Mouse (Mus musculus): Measurements from ENCODE around the gene Urgcp. TPM values are rescaled to one million over a fixed set of nuclear protein-coding genes. Genes with fewer than 3 reads are reported as not detected.

Urgcp gene
- polyA plus RNA-seq, 1 experiment from 2014 or later = 33.8 TPM

DNA sequence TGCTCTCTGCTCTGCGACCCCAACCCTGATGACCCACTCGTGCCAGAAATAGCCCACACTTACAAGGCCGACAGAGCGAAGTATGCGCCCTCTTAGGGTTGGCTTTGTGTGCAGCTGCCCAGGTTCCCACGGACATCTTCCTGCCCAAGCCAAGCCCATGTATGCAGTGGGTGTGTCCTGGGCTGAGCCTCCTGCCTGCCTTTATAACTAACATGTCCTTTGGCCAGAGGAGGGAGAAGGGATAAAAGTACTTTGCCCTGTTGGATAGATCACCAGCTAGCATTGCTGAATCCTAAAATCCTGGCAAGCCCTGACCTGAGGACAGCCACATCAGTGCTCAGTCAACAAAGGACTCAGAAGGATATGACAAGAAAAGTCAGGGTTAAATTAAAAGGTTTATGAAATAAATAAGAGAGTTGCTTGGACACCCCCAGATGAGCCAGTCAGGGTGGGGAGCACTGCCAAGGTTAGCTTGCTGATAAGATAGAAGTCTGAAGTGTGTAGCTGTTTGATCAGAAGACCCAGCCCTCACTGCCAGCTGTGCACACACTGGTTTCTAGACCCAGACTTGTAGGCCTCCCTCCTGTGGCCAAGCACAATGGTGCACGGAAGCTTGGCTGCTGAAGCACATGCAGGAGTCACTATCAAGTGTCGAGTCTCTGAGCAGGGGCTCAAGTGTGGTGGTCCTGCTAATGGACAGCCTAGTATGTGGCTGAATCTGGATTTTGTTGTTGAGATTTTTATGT is 20.2 kb upstream of the Urgcp start:
- 0 out of 2 replicates have a peak, but pooled peaks have one; percentile 41 for ATAC-seq (ENCODE audit: insufficient number of reproducible peaks, low FRiP score)
- Histone ChIP-seq H3K27ac (ENCODE audit: poor library complexity, severe bottlenecking) (no peak overlapping the region), H3K27me3 (replicated peaks) (no peaks in the 10 kb centered on the region), H3K9me3 (replicated peaks) (no peaks in the 10 kb centered on the region), H3K4me1 (replicated peaks) (peaks cover 7% of the 10 kb centered on the region; the same call in 1 of the 2 replicates), H3K4me2 (no peak overlapping the region), H3K4me3 (no peak overlapping the region), H3K9ac (no peak overlapping the region), H3K36me3 (peaks cover 14% of the 10 kb centered on the region; the same call in 1 of the 2 replicates)
- 41% methylated on average over 8 of the region's 8 CpGs for WGBS

DNA sequence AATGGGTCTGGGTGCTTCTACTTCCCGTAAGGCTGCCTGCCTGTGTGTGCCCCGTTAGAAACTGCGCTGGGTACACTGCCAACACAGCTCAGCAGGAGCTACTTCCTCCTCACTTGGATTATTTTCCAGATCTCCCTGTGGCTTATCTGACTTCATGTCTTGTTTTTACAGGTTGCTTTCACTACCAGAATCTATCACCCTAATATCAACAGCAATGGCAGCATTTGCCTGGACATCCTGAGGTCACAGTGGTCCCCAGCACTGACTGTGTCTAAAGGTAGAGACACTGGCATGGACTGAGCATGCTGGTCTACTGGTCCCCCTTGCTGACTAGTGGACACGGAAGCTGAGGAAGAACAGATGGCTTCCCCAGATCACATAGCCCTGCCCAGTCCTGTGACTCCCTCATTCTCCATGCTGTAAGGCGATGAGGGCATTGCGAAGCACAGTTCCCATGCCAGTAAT is 17.9 kb upstream of the Urgcp start:
- Histone ChIP-seq H3K4me1 (replicated peaks) (peaks cover 3% of the 10 kb centered on the region; the same call in 1 of the 2 replicates), H3K4me2 (no peak overlapping the region), H3K9me3 (replicated peaks) (no peaks in the 10 kb centered on the region), H3K9ac (no peak overlapping the region), H3K27ac (ENCODE audit: poor library complexity, severe bottlenecking) (no peak overlapping the region), H3K4me3 (no peak overlapping the region), H3K27me3 (replicated peaks) (no peaks in the 10 kb centered on the region), H3K36me3 (peaks cover 14% of the 10 kb centered on the region; the same call in 1 of the 2 replicates)
- peak; percentile 38; the same call in 1 of the 2 replicates for ATAC-seq (ENCODE audit: insufficient number of reproducible peaks, low FRiP score)
- WGBS = 77% methylated on average over 6 of the region's 6 CpGs

DNA sequence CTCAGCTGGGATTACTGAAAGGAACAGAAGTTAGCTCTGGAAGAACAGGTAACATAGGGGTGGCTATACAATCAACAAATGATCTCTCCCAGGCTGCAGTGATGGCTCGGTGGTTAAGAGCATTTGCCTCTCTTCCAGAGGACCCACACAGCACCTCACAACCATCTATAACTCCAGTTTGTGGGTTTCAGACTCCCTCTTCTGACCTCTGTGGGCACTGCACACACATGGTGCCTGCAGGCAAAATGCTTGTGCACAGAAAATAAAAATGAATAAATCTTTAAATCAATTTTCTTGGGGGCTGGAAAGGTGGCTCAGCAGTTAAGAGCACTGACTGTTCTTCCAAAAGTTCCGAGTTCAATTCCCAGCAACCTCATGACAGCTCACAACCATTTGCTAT is 16.3 kb upstream of the Urgcp start:
- no peak overlapping the region for H3K9ac ChIP-seq
- no peaks in the 10 kb centered on the region for H3K27me3 ChIP-seq (replicated peaks)
- H3K9me3 ChIP-seq (replicated peaks) = 0 out of 2 replicates have a peak, but pooled peaks cover 2% of the 10 kb centered on the region
- H3K4me1 ChIP-seq (replicated peaks) = peaks cover 3% of the 10 kb centered on the region; the same call in 1 of the 2 replicates
- H3K36me3 ChIP-seq = peaks cover 13% of the 10 kb centered on the region; the same call in 1 of the 2 replicates
- no peak overlapping the region for H3K4me2 ChIP-seq
- ATAC-seq (ENCODE audit: insufficient number of reproducible peaks, low FRiP score) = no peak
- WGBS = 66% methylated on average over 2 of the region's 2 CpGs
- H3K27ac ChIP-seq (ENCODE audit: poor library complexity, severe bottlenecking) = no peak overlapping the region
- H3K4me3 ChIP-seq = no peak overlapping the region

DNA sequence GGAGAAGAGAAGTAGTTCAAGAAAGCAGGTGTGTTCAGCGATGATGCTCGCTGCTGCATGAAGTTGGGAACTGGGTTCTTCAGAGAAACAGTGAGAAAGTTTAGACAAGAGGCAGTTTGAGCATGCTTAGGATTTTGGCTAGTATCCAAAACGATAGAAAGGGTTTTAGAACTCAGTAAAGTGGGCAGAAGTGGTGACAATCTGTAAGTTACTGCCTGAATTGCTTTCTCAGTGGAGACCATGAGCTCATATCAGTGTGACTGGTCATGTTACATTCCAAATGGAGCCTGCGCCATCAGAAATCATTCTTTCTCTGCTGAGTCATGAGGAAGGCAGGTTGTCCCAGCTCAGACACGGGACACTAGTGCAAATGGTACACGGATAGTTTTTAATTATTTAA is 3.8 kb upstream of the Urgcp start:
- no peak for ATAC-seq (ENCODE audit: insufficient number of reproducible peaks, low FRiP score)
- Histone ChIP-seq H3K9me3 (replicated peaks) (peaks cover 4% of the 10 kb centered on the region; the same call in 1 of the 2 replicates), H3K9ac (no peak overlapping the region), H3K27ac (ENCODE audit: poor library complexity, severe bottlenecking) (no peak overlapping the region), H3K4me1 (replicated peaks) (peaks cover 6% of the 10 kb centered on the region), H3K36me3 (peaks cover 26% of the 10 kb centered on the region), H3K4me3 (no peak overlapping the region), H3K27me3 (replicated peaks) (no peaks in the 10 kb centered on the region), H3K4me2 (no peak overlapping the region)
- WGBS = 80% methylated on average over 6 of the region's 6 CpGs

DNA sequence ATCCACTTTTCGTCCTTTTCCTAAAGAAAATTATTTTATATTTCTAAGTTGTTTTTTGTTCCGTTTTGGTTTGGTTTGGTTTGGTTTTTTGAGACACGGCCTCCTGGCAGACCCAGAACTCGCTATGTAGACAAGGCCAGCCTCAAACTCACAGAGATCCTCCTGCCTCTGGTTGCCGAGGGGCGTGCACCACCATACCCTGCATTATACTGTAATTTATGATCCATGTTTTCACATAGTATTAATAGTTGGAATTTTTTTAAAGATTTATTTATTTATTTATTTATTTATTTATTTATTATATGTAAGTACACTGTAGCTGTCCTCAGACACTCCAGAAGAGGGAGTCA is 432 bp upstream of the Urgcp start:
- Histone ChIP-seq H3K4me1 (replicated peaks) (peaks cover 13% of the 10 kb centered on the region), H3K36me3 (peaks cover 8% of the 10 kb centered on the region), H3K9ac (peak overlapping the region; percentile 97), H3K4me2 (peak overlapping the region; percentile 85), H3K9me3 (replicated peaks) (no peaks in the 10 kb centered on the region), H3K4me3 (peak overlapping the region; percentile 81), H3K27me3 (replicated peaks) (no peaks in the 10 kb centered on the region), H3K27ac (ENCODE audit: poor library complexity, severe bottlenecking) (peak overlapping the region; percentile 95; the same call in 1 of the 2 replicates)
- ATAC-seq (ENCODE audit: insufficient number of reproducible peaks, low FRiP score) = no peak
- 16% methylated on average over 6 of the region's 6 CpGs for WGBS

DNA sequence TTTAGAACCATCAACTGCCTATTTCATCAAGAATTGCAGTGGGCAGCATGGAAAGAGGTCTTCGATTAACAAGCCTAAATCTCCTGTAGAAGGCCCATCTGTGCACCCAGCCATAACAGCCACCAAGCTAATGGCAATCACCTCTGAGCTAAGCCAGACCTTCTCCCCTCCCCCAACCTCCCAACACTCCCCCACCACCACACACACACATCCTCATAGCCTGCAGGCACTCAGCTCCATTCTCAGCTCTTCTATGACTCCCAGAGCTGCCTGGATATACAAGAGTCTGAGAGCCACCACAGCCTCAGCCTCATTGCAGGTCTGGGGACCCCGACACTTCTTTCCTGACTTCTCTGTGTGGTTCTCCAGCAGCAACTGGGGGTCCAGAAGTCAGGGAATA is 8.4 kb downstream of the Urgcp start:
- WGBS = 80% methylated on average over 2 of the region's 2 CpGs
- H3K4me2 ChIP-seq = no peak overlapping the region
- H3K4me1 ChIP-seq (replicated peaks) = peaks cover 5% of the 10 kb centered on the region; the same call in 1 of the 2 replicates
- ATAC-seq (ENCODE audit: insufficient number of reproducible peaks, low FRiP score) = no peak
- no peak overlapping the region for H3K27ac ChIP-seq (ENCODE audit: poor library complexity, severe bottlenecking)
- H3K9ac ChIP-seq = no peak overlapping the region
- no peak overlapping the region for H3K4me3 ChIP-seq
- H3K9me3 ChIP-seq (replicated peaks) = peaks cover 8% of the 10 kb centered on the region; the same call in 1 of the 2 replicates
- peaks cover 31% of the 10 kb centered on the region for H3K36me3 ChIP-seq
- H3K27me3 ChIP-seq (replicated peaks) = no peaks in the 10 kb centered on the region

DNA sequence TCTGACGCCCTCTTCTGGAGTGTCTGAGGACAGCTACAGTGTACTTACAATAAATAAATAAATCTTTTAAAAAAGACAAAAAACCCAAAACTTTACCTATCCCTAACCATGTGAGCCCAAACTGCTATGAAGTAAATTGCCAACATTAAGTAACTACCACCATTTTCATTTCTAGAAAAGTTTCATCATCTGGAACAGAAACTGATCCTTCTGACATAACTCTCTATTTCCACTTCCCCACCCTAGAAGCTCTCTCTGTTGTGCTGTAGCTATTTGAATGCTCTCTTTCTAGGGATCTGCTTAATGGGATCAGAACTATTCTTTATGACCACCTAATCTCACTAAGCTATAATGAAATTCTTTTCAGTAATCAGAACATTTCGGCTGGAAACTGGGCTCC is 17.2 kb downstream of the Urgcp start:
- WGBS = 90% methylated on average over 2 of the region's 2 CpGs
- Histone ChIP-seq H3K4me1 (replicated peaks) (peaks cover 2% of the 10 kb centered on the region), H3K9ac (no peak overlapping the region), H3K4me2 (no peak overlapping the region), H3K27ac (ENCODE audit: poor library complexity, severe bottlenecking) (no peak overlapping the region), H3K9me3 (replicated peaks) (peaks cover 2% of the 10 kb centered on the region; the same call in 1 of the 2 replicates), H3K27me3 (replicated peaks) (no peaks in the 10 kb centered on the region), H3K4me3 (no peak overlapping the region), H3K36me3 (peaks cover 9% of the 10 kb centered on the region; the same call in 1 of the 2 replicates)
- no peak for ATAC-seq (ENCODE audit: insufficient number of reproducible peaks, low FRiP score)

DNA sequence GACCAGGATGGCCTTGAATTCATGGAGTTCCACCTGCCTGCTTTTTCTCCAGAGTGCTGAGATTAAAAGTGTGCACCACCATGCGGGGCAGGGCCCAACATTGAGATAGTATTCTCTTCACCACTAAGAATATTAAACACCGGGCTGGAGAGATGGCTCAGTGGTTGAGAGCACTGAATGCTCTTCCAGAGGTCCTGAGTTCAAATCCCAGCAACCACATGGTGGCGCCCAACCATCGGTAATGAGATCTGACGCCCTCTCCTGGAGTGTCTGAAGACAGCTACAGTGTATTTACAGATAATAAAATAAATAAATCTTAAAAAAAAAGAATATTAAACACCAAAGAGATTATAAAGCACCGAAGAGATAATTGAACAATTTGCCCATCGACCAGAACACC is 20.1 kb downstream of the Urgcp start:
- WGBS = 68% methylated on average over 7 of the region's 7 CpGs
- Histone ChIP-seq H3K4me3 (no peak overlapping the region), H3K9me3 (replicated peaks) (0 out of 2 replicates have a peak, but pooled peaks cover 2% of the 10 kb centered on the region), H3K4me1 (replicated peaks) (peaks cover 24% of the 10 kb centered on the region), H3K27me3 (replicated peaks) (no peaks in the 10 kb centered on the region), H3K27ac (ENCODE audit: poor library complexity, severe bottlenecking) (no peak overlapping the region), H3K4me2 (no peak overlapping the region), H3K36me3 (0 out of 2 replicates have a peak, but pooled peaks cover 3% of the 10 kb centered on the region), H3K9ac (no peak overlapping the region)
- no peak for ATAC-seq (ENCODE audit: insufficient number of reproducible peaks, low FRiP score)

DNA sequence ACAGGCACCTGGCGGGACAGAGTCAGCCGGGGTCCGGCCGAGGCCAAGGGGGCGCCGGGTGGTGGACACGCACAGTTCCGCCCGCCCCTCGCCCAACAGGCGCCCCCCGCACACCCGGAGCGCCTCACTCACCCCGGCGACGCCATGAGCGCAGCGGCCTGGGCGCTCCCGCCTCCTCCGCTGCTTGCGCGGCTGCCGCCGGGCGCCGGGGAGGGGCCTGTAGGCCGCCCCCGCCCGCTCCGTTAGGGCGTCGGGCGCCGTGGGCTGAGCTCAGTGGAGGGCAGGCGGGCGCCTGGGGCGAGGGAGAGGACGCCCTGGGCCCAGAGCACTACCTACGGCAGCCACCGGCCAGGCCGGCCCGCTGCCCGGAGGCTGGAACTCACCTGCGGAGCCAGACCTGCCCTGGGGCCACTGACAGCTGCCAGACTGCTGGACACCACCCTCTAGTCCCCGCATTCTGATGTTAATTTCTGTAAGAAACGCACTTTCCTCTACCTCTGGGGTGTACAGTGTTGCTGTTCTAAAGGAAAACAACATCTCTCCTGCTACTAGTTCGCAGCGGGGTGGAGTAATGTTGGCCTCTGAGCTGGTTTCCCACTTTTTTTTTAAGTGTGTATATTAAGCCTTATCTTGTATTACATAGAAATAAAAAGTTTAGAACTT is 21.1 kb downstream of the Urgcp start:
- H3K4me2 ChIP-seq = peak overlapping the region; percentile 74
- ATAC-seq (ENCODE audit: insufficient number of reproducible peaks, low FRiP score) = peak; percentile 95
- H3K4me3 ChIP-seq = peak overlapping the region; percentile 71
- H3K9ac ChIP-seq = peak overlapping the region; percentile 91
- no peaks in the 10 kb centered on the region for H3K9me3 ChIP-seq (replicated peaks)
- peaks cover 28% of the 10 kb centered on the region for H3K4me1 ChIP-seq (replicated peaks)
- no peaks in the 10 kb centered on the region for H3K36me3 ChIP-seq
- H3K27me3 ChIP-seq (replicated peaks) = no peaks in the 10 kb centered on the region
- under 1% methylated on average over 42 of the region's 50 CpGs for WGBS
- H3K27ac ChIP-seq (ENCODE audit: poor library complexity, severe bottlenecking) = peak overlapping the region; percentile 89

DNA sequence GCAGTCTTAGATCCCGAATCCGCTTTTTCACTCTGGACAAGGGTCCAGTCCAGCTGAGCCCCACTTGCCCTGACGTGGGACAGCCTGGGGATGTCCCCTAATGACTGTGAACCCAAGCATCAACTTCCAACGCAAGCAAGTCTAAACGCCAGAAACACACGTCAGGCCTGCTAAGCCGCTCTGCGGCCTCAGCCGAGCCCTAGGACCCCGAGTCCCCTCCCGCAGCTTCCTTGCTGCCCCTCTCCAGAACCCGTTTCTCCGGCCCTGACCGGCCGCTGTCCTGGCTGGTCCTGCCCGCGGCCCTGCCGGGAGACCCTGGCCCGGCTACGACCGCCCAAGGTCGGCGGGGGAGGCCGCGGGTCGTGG is 21.6 kb downstream of the Urgcp start:
- H3K9me3 ChIP-seq (replicated peaks) = no peaks in the 10 kb centered on the region
- peak overlapping the region; percentile 91 for H3K9ac ChIP-seq
- no peak; the same call in 1 of the 2 replicates for ATAC-seq (ENCODE audit: insufficient number of reproducible peaks, low FRiP score)
- H3K4me2 ChIP-seq = peak overlapping the region; percentile 74
- peak overlapping the region; percentile 89 for H3K27ac ChIP-seq (ENCODE audit: poor library complexity, severe bottlenecking)
- no peaks in the 10 kb centered on the region for H3K27me3 ChIP-seq (replicated peaks)
- H3K4me1 ChIP-seq (replicated peaks) = peaks cover 29% of the 10 kb centered on the region
- no peaks in the 10 kb centered on the region for H3K36me3 ChIP-seq
- 1% methylated on average over 26 of the region's 26 CpGs for WGBS
- H3K4me3 ChIP-seq = peak overlapping the region; percentile 71

DNA sequence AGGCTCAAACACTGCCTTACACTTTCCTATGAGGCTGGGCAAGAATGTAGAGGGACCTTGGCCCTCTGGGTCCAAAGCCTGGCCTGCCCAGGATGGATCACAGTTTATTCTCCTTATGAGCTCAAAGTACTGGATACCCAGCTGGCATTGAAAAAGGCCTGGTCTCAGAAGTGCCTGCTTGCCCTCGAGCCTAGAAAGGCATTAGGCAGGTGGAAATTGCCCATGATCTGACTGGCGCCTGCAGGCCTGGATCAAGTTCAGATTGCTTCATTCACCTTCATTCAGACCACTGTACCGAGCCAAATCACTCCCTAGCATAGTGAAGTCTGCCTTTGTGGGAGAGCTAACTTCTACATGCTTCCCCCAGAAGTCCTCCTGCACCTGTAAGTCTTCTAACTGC is 22.3 kb downstream of the Urgcp start:
- H3K4me2 ChIP-seq = peak overlapping the region; percentile 74
- H3K4me1 ChIP-seq (replicated peaks) = peaks cover 37% of the 10 kb centered on the region
- no peaks in the 10 kb centered on the region for H3K27me3 ChIP-seq (replicated peaks)
- WGBS = 58% methylated on average over 3 of the region's 3 CpGs
- H3K9ac ChIP-seq = peak overlapping the region; percentile 54
- no peak for ATAC-seq (ENCODE audit: insufficient number of reproducible peaks, low FRiP score)
- H3K27ac ChIP-seq (ENCODE audit: poor library complexity, severe bottlenecking) = peak overlapping the region; percentile 69
- 0 out of 2 replicates have a peak, but pooled peaks cover 2% of the 10 kb centered on the region for H3K36me3 ChIP-seq
- peak overlapping the region; percentile 71 for H3K4me3 ChIP-seq
- no peaks in the 10 kb centered on the region for H3K9me3 ChIP-seq (replicated peaks)
